8 mouse cellular contexts compared by ENCODE assay signal in the genomic region with DNA sequence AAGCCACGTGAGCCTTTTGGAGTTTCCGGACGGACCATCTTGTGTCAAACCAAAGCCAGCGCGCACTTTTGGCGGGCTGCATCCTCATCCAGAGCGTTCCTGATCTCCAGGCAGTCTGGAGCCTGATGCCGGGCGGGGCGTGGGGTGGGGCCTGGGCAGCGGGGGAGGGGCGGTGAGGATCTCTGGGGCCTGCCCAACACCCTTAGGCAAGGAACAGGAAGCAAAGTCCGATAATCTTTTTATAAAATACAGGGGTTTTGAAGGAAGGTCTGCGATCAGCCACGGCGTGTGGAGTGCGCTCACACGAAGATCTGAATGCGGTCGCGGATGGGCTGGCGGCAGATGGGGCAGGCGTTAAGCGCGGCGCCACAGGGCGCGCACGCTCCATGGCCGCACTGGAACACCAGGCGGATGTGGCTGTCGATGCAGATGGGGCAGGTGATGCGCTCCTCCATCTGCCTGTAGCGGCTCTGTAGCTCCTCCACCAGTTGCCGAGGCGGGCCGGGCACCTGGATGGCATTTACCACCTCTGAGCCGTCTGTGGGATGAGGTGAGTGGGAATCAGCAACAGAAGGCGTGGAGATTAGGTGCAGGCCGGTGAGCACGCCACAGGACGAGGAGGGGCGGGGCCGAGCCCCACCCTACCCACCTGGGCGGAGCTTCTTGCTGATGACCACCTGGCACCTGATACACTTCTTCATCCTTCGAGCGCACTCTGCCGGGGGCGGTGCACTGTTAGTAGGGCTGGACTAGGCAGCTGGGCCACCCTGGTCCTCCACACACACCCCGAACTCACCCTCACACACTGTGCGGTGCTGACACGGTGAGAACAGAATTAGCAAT. TPM values are rescaled to one million over a fixed set of nuclear protein-coding genes. Genes with fewer than 3 reads are reported as not detected.
DNase-seq lines count a peak whose midpoint lies in the region; ATAC-seq lines count a peak whose summit lies in the region.

No protein-coding gene starts in this region.

- H3K36me3 ChIP-seq in embryonic facial prominence, embryonic 12.5 days = peaks cover 51% of the 10 kb centered on the region
- no peaks in the 10 kb centered on the region for H3K36me3 ChIP-seq in hindbrain, embryonic 11.5 days (ENCODE audit: control insufficient read depth, insufficient read depth, low read length)
- H3K36me3 ChIP-seq in liver, embryonic 11.5 days (ENCODE audit: control insufficient read depth, insufficient read depth, low read length) = peaks cover 12% of the 10 kb centered on the region
- peaks cover 37% of the 10 kb centered on the region for H3K36me3 ChIP-seq in midbrain, embryonic 16.5 days (ENCODE audit: control insufficient read depth, insufficient read depth, low read length)

- H3K4me3 ChIP-seq in embryonic facial prominence, embryonic 12.5 days = peak overlapping the region; percentile 47
- H3K4me3 ChIP-seq in hindbrain, embryonic 11.5 days (ENCODE audit: low read depth, low read length) = peak overlapping the region; percentile 29
- peak overlapping the region; percentile 48 for H3K4me3 ChIP-seq in liver, embryonic 11.5 days (ENCODE audit: low read depth, low read length)
- peak overlapping the region; percentile 23 for H3K4me3 ChIP-seq in midbrain, embryonic 16.5 days (ENCODE audit: low read depth, low read length)

- peak; percentile 76 for DNase-seq in CD4-positive, CD25-positive, alpha-beta regulatory T cell, adult 2 months (ENCODE audit: low read depth, low spot score)
- DNase-seq in Muller cell, postnatal 12 days (ENCODE audit: inconsistent ontology term) = peak; percentile 37
- peak; percentile 59 for DNase-seq in hindbrain, embryonic 11.5 days (ENCODE audit: low spot score)
- peak; percentile 79 for DNase-seq in liver, embryonic 11.5 days (ENCODE audit: low spot score)
- DNase-seq in thymus, postnatal 36 days = peak; percentile 62 to 72
- no peak for DNase-seq in c-Kit-positive CD71-positive TER-119-positive erythroid progenitor cells, embryonic 14.5 days (ENCODE audit: low spot score)

- H3K27ac ChIP-seq in embryonic facial prominence, embryonic 12.5 days = no peak overlapping the region
- H3K27ac ChIP-seq in hindbrain, embryonic 11.5 days (ENCODE audit: low read depth, low read length) = no peak overlapping the region
- H3K27ac ChIP-seq in liver, embryonic 11.5 days (ENCODE audit: low read depth, low read length) = no peak overlapping the region
- no peak overlapping the region for H3K27ac ChIP-seq in midbrain, embryonic 16.5 days (ENCODE audit: low read length)

- H3K4me1 ChIP-seq in embryonic facial prominence, embryonic 12.5 days = peaks cover 32% of the 10 kb centered on the region
- peaks cover 14% of the 10 kb centered on the region for H3K4me1 ChIP-seq in hindbrain, embryonic 11.5 days (replicated peaks; ENCODE audit: control insufficient read depth, insufficient read depth, low read length)
- peaks cover 29% of the 10 kb centered on the region for H3K4me1 ChIP-seq in liver, embryonic 11.5 days (replicated peaks; ENCODE audit: control insufficient read depth, insufficient read depth, low read length)
- H3K4me1 ChIP-seq in midbrain, embryonic 16.5 days (ENCODE audit: control insufficient read depth, insufficient read depth, low read length) = peaks cover 22% of the 10 kb centered on the region; the same call in 1 of the 2 replicates

- H3K9ac ChIP-seq in embryonic facial prominence, embryonic 12.5 days = peak overlapping the region; percentile 48
- H3K9ac ChIP-seq in hindbrain, embryonic 11.5 days (ENCODE audit: low read depth, low read length) = peak overlapping the region; percentile 45; the same call in 1 of the 2 replicates
- peak overlapping the region; percentile 28; the same call in 1 of the 2 replicates for H3K9ac ChIP-seq in liver, embryonic 11.5 days (ENCODE audit: low read depth, low read length)
- peak overlapping the region; percentile 39; the same call in 1 of the 2 replicates for H3K9ac ChIP-seq in midbrain, embryonic 16.5 days (ENCODE audit: low read depth, low read length)

- WGBS in embryonic facial prominence, embryonic 12.5 days = 2% methylated on average over 52 of the region's 52 CpGs
- WGBS in hindbrain, embryonic 11.5 days = 2% methylated on average over 52 of the region's 52 CpGs
- WGBS in liver, embryonic 11.5 days = 3% methylated on average over 52 of the region's 52 CpGs
- 4% methylated on average over 52 of the region's 52 CpGs for WGBS in midbrain, embryonic 16.5 days

- H3K27me3 ChIP-seq in embryonic facial prominence, embryonic 12.5 days = peaks cover 60% of the 10 kb centered on the region
- H3K27me3 ChIP-seq in hindbrain, embryonic 11.5 days (ENCODE audit: control insufficient read depth, insufficient read depth, low read length) = peaks cover 50% of the 10 kb centered on the region
- peaks cover 47% of the 10 kb centered on the region for H3K27me3 ChIP-seq in liver, embryonic 11.5 days (replicated peaks; ENCODE audit: control insufficient read depth, insufficient read depth, low read length)
- peaks cover 54% of the 10 kb centered on the region for H3K27me3 ChIP-seq in midbrain, embryonic 16.5 days (ENCODE audit: control insufficient read depth, insufficient read depth, low read depth, low read length)

- H3K4me2 ChIP-seq in embryonic facial prominence, embryonic 12.5 days (replicated peaks) = peak overlapping the region; percentile 91
- peak overlapping the region; percentile 66 for H3K4me2 ChIP-seq in hindbrain, embryonic 11.5 days (replicated peaks; ENCODE audit: low read depth, low read length)
- peak overlapping the region; percentile 80 for H3K4me2 ChIP-seq in liver, embryonic 11.5 days
- peak overlapping the region; percentile 30 for H3K4me2 ChIP-seq in midbrain, embryonic 16.5 days (ENCODE audit: low read length)

- ATAC-seq in embryonic facial prominence, embryonic 12.5 days (ENCODE audit: insufficient number of reproducible peaks, insufficient read depth, low FRiP score, low TSS enrichment) = peak; percentile 65; the same call in 1 of the 2 replicates
- ATAC-seq in hindbrain, embryonic 11.5 days (ENCODE audit: low FRiP score) = peak; percentile 28; the same call in 1 of the 2 replicates
- ATAC-seq in liver, embryonic 11.5 days (replicated peaks; ENCODE audit: low FRiP score) = peak; percentile 44; the same call in 1 of the 2 replicates
- no peak; the same call in 1 of the 2 replicates for ATAC-seq in midbrain, embryonic 16.5 days

- no peaks in the 10 kb centered on the region for H3K9me3 ChIP-seq in embryonic facial prominence, embryonic 12.5 days
- no peaks in the 10 kb centered on the region for H3K9me3 ChIP-seq in hindbrain, embryonic 11.5 days (ENCODE audit: control insufficient read depth, low read length)
- H3K9me3 ChIP-seq in liver, embryonic 11.5 days (ENCODE audit: control insufficient read depth, low read length) = no peaks in the 10 kb centered on the region
- H3K9me3 ChIP-seq in midbrain, embryonic 16.5 days (replicated peaks; ENCODE audit: control insufficient read depth, low read length, poor library complexity, severe bottlenecking) = no peaks in the 10 kb centered on the region

RNA-seq across cellular contexts. Expression of a gene that starts 1.5 kb away (rescaled TPM):
- 11.3 and 16.1 TPM in 2 replicates for polyA plus RNA-seq in embryonic facial prominence, embryonic 12.5 days (2016; fragmentation: Nextera tagmentation; extraction: Ambion mirVana)
- polyA plus RNA-seq in hindbrain, embryonic 11.5 days (2014; fragmentation: Nextera tagmentation; extraction: Ambion mirVana) = 2.6 and 3.1 TPM in 2 replicates
- polyA plus RNA-seq in liver, embryonic 11.5 days (2014; fragmentation: Nextera tagmentation; extraction: Ambion mirVana) = 13.6 and 13.7 TPM in 2 replicates
- 3.1 and 4.6 TPM in 2 replicates for polyA plus RNA-seq in midbrain, embryonic 16.5 days (2015; fragmentation: Nextera tagmentation; extraction: Ambion mirVana)

RNA-seq across cellular contexts. Expression of a gene that starts 9.5 kb away (rescaled TPM):
- not detected in 2 replicates for polyA plus RNA-seq in embryonic facial prominence, embryonic 12.5 days (2016; fragmentation: Nextera tagmentation; extraction: Ambion mirVana)
- not detected in 2 replicates for polyA plus RNA-seq in hindbrain, embryonic 11.5 days (2014; fragmentation: Nextera tagmentation; extraction: Ambion mirVana)
- not detected in 2 replicates for polyA plus RNA-seq in liver, embryonic 11.5 days (2014; fragmentation: Nextera tagmentation; extraction: Ambion mirVana)
- not detected in 2 replicates for polyA plus RNA-seq in midbrain, embryonic 16.5 days (2015; fragmentation: Nextera tagmentation; extraction: Ambion mirVana)

RNA-seq across cellular contexts. Expression of a gene that starts 14.3 kb away (rescaled TPM):
- 38.2 and 40.8 TPM in 2 replicates for polyA plus RNA-seq in embryonic facial prominence, embryonic 12.5 days (2016; fragmentation: Nextera tagmentation; extraction: Ambion mirVana)
- polyA plus RNA-seq in hindbrain, embryonic 11.5 days (2014; fragmentation: Nextera tagmentation; extraction: Ambion mirVana) = 9.9 and 12.5 TPM in 2 replicates
- 10.4 and 12.2 TPM in 2 replicates for polyA plus RNA-seq in liver, embryonic 11.5 days (2014; fragmentation: Nextera tagmentation; extraction: Ambion mirVana)
- 57.3 and 60.9 TPM in 2 replicates for polyA plus RNA-seq in midbrain, embryonic 16.5 days (2015; fragmentation: Nextera tagmentation; extraction: Ambion mirVana)

RNA-seq across cellular contexts. Expression of a gene that starts 30.0 kb away (rescaled TPM):
- polyA plus RNA-seq in embryonic facial prominence, embryonic 12.5 days (2016; fragmentation: Nextera tagmentation; extraction: Ambion mirVana) = 78.3 and 86.6 TPM in 2 replicates
- polyA plus RNA-seq in hindbrain, embryonic 11.5 days (2014; fragmentation: Nextera tagmentation; extraction: Ambion mirVana) = 74.1 and 77.6 TPM in 2 replicates
- 57.9 and 64.9 TPM in 2 replicates for polyA plus RNA-seq in liver, embryonic 11.5 days (2014; fragmentation: Nextera tagmentation; extraction: Ambion mirVana)
- polyA plus RNA-seq in midbrain, embryonic 16.5 days (2015; fragmentation: Nextera tagmentation; extraction: Ambion mirVana) = 57.2 and 58.9 TPM in 2 replicates

RNA-seq across cellular contexts. Expression of a gene that starts 39.5 kb away (rescaled TPM):
- polyA plus RNA-seq in embryonic facial prominence, embryonic 12.5 days (2016; fragmentation: Nextera tagmentation; extraction: Ambion mirVana) = 12.2 and 15.2 TPM in 2 replicates
- 1.6 and 1.8 TPM in 2 replicates for polyA plus RNA-seq in hindbrain, embryonic 11.5 days (2014; fragmentation: Nextera tagmentation; extraction: Ambion mirVana)
- 0.86 and 1.4 TPM in 2 replicates for polyA plus RNA-seq in liver, embryonic 11.5 days (2014; fragmentation: Nextera tagmentation; extraction: Ambion mirVana)
- polyA plus RNA-seq in midbrain, embryonic 16.5 days (2015; fragmentation: Nextera tagmentation; extraction: Ambion mirVana) = 11.4 and 12.2 TPM in 2 replicates

Comparison
In these comparisons a context has a peak if more than half of its experiments do, and no peak if none do; other contexts are left out.
1. H3K4me2 ChIP-seq: peak in every context shown above with its lines; median percentile 91 in embryonic facial prominence, embryonic 12.5 days; 80 in liver, embryonic 11.5 days; 66 in hindbrain, embryonic 11.5 days; 30 in midbrain, embryonic 16.5 days.